Mouse (Mus musculus) colon, adult 2 months (tissue): ENCODE results near the gene Hacd2. TPM values are rescaled to one million over a fixed set of nuclear protein-coding genes. Genes with fewer than 3 reads are reported as not detected.

Experiments
- polyA plus RNA-seq: library from polyadenylated mRNA; depleted of rRNA; stranded (reverse); fragments of >200 nt; gene quantifications from 2 replicates; pipeline ENCODE4 v1.2.3, GENCODE M21; 2012; rRNA removed

Gene Hacd2
- polyA plus RNA-seq = 57.7 and 58.3 TPM in 2 replicates

GRCm38 (mm10) chr16:35022242-35023137 lies at the start of gene Hacd2:
Gene Hacd2 (plus strand): TSS chr16:35022428.

DNA sequence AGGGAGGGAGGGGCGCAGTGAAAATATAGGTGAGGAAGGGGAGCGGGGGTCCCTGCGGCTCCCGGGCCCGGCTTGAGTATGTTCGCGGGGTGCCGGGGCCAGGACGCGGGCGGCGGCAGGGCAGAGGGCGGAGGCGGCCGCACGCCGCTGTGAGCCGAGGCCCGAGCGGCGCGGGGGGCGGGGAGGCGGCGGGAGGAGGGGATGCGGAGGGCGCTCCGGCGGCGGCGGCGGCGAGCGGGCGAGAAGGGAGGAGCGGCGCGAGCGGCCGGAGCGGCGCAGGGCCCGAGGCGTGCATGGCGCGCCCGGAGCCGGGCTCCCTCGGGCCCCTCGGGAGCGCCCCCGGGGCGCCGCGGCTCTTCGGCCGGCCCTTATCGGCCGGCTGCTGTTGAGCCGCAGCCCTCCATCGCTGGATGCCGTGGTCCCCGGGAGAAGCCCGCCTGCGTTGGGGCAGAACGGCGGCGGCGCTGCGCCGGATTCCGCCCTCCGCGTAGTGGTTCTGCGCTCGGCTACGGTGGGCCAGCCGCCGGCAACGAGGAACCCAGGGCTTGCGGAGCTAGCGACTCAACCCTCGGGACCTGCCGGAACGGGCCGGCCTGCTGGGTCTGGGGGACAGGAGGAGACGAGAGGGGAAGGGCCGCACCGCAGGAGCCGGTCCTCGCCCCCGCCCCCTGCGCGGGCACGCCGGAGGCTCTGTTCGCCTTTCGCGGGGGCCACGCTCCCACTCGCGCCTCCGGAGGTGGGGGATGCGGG lies 132.6 kb downstream of the Hacd2 start, which contains the start of gene Adcy5:
TSS of gene Adcy5 (plus strand) at position 237 of the 750 bp plus-strand sequence.

Other genes with a start within 250 kb of the Hacd2 start
- 29.0 and 31.8 TPM in 2 replicates for gene Adcy5, start 132.4 kb downstream of the Hacd2 start, polyA plus RNA-seq